Mouse (Mus musculus) hindbrain, postnatal 0 days (tissue): Measurements from ENCODE around the gene Tmem239. TPM values are rescaled to one million over a fixed set of nuclear protein-coding genes. Genes with fewer than 3 reads are reported as not detected.

ENCODE experiments used
- ATAC-seq: fragments of 200-750 bp; cut with Nextera tagmentation; 2 replicates; pipeline ENCODE4 v1.8.0; 2017; ENCODE audit warnings: mild to moderate bottlenecking, moderate TSS enrichment, moderate library complexity
- DNase-seq: peaks from one replicate; pipeline ENCODE4 v3.0.0-alpha.2; 2015; ENCODE audit warnings: low spot score
- H3K27ac ChIP-seq: fragments of 300-500 bp; sonication (generic); 2 replicates; pipeline ENCODE4 v1.5.1; 2014; ENCODE audit warnings: mild to moderate bottlenecking
- H3K27me3 ChIP-seq: fragments of 300-500 bp; sonication (generic); 2 replicates; pipeline ENCODE4 v1.6.1; 2014; ENCODE audit warnings: low read length, mixed read lengths; ENCODE audit not compliant: insufficient read depth
- H3K36me3 ChIP-seq: fragments of 300-500 bp; sonication (generic); 2 replicates; pipeline ENCODE4 v1.6.1; 2014; ENCODE audit warnings: low read length, mixed read lengths; ENCODE audit not compliant: insufficient read depth
- H3K4me1 ChIP-seq: fragments of 300-500 bp; sonication (generic); 2 replicates; pipeline ENCODE4 v1.6.1; 2014; ENCODE audit warnings: antibody characterized with exemption, low read length, mixed read lengths; ENCODE audit not compliant: insufficient read depth
- H3K4me2 ChIP-seq: fragments of 300-500 bp; sonication (generic); 2 replicates; pipeline ENCODE4 v1.6.1; 2014; ENCODE audit warnings: low read depth, mild to moderate bottlenecking, low read length, moderate library complexity, mixed read lengths
- H3K4me3 ChIP-seq: fragments of 300-500 bp; sonication (generic); 2 replicates; pipeline ENCODE4 v1.5.1; 2014; ENCODE audit warnings: low read length
- H3K9ac ChIP-seq: fragments of 300-500 bp; sonication (generic); replicated peaks from 2 replicates; pipeline ENCODE4 v1.6.1; 2014; ENCODE audit warnings: mild to moderate bottlenecking, low read length, moderate library complexity, mixed read lengths
- H3K9me3 ChIP-seq: fragments of 300-500 bp; sonication (generic); 2 replicates; pipeline ENCODE4 v1.6.1; 2016; ENCODE audit warnings: low read length, mixed read lengths
- CTCF ChIP-seq: IDR thresholded peaks from 2 replicates; pipeline ENCODE4 v1.5.1; 2016; ENCODE audit warnings: antibody characterized with exemption, control low read depth, low read depth
- WGBS: fragments of 180-500 bp; shearing (Covaris S2); extraction: QIAGEN DNeasy Blood & Tissue Kit; methylation state at CpG from one replicate; pipeline ENCODE4 v1.1.7; 2014; 5-methylcytosine and 5-hydroxymethylcytosine counted together
- polyA plus RNA-seq: library from polyadenylated mRNA; unstranded; fragments of >200 nt; fragmentation: Nextera tagmentation; extraction: Ambion mirVana; gene quantifications from 2 replicates; pipeline ENCODE4 v1.2.1, GENCODE M21; 2015
- total RNA-seq: library from RNA; depleted of rRNA; stranded (reverse); fragments of >200 nt; gene quantifications from 2 replicates; pipeline ENCODE4 v1.2.3, GENCODE M21; 2014

Tmem239 gene
- total and polyA plus RNA-seq, 2 experiments from 2014 or later: not detected

DNA sequence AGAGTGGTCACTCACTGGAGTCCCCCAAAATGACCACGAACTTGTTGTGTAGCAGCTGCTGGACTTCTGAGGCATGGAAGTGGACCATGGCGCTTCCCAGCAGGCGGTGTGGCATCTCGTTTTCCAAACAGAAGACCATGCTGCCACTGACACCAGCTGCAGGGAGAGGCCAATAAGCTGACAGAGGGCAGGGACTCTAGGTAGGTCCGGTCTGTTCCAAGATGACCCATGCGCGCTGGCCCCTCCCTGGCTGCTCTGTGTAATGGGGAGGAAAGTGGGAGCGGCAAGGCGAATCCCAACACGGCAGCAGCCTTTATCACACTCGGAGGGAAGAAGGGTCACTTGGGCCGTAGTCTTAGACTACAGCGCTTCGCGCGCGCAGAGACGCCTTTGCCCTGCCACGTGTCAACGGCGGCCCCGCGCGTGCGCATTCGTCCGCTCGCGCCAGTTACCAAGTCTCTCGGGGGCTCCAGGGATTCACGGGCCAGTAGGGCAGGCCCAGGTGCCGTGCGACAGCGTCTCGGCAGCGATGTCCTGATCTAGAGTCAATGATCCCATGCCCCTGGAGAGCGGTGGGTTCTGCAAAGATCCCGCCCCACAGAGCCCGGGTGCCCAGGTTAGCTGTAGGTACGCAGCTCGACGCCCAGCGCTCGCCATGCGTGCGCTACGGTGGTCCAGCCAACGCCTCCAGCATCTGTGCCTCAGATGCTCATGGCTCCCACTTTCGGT is 17.3 kb downstream of the Tmem239 start:
- 12% methylated on average over 49 of the region's 49 CpGs for WGBS

DNA sequence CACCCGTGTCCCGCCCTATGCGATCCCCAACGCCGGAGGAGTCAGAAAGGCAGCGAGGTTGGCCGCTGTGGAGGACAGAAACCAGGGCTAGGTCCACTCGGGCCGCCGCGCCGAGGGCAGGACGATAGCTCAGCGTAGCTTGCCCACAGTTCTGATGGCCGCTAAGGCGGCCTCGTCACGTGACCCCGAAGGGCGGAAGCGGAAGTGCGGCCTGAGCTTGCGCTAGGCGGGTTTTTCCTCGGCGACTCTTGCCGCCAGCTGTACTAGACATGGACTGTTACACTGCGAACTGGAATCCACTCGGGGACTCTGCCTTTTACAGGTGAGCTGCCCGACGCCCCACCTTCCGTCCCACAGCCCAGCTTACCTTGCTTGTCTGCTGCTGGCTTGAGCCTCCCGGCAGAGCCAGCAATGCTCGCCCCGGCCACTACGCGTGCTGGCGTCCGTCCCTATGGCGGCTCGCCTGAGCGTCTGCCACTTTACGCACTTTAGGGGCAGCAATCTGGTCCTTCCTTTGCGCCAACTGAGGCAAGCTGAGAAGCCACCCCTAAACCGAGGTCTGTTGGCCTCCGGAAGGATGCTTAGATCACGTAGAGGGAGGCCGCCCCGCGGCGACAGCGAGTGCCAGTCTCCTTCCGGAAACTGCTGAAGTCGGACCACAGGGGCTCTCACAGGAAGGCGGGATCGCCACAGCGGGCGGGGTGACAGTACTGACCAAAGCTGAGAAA is 18.0 kb downstream of the Tmem239 start, which contains the start of the genes Vps16 and Pced1a:
Vps16 (plus strand) TSS at position 214 of the 728 bp plus-strand sequence.
Pced1a (minus strand) TSS at position 576 of the 728 bp plus-strand sequence.
- peak within 1 kb of the TSS; percentile 48 for H3K4me3 ChIP-seq
- H3K27ac ChIP-seq: peak within 1 kb of the TSS; percentile 97
- TF ChIP-seq CTCF: peak; percentile 80
- H3K4me2 ChIP-seq: peak within 1 kb of the TSS; percentile 92
- DNase-seq (peak; percentile 96), ATAC-seq (peak; percentile 95)
- no peaks in the 10 kb centered on the region for H3K27me3 ChIP-seq
- H3K4me1 ChIP-seq: 0 out of 2 replicates have a peak, but pooled peaks cover 10% of the 10 kb centered on the region
- H3K9ac ChIP-seq: peak within 1 kb of the TSS; percentile 84
- no peaks in the 10 kb centered on the region for H3K9me3 ChIP-seq
- under 1% methylated on average over 58 of the region's 58 CpGs for WGBS
- 0 out of 2 replicates have a peak, but pooled peaks cover 3% of the 10 kb centered on the region for H3K36me3 ChIP-seq

More for the DNA sequence above, 17.3 kb downstream of the Tmem239 start:
- Histone ChIP-seq H3K27me3 (no peaks in the 10 kb centered on the region), H3K9me3 (no peaks in the 10 kb centered on the region), H3K9ac (peak overlapping the region; percentile 84), H3K36me3 (0 out of 2 replicates have a peak, but pooled peaks cover 3% of the 10 kb centered on the region), H3K4me1 (0 out of 2 replicates have a peak, but pooled peaks cover 10% of the 10 kb centered on the region), H3K4me2 (peak overlapping the region; percentile 92), H3K27ac (peak overlapping the region; percentile 97), H3K4me3 (peak overlapping the region; percentile 48)
- ATAC-seq (peak; percentile 80), DNase-seq (peak; percentile 89)
- no peak for TF ChIP-seq CTCF

DNA sequence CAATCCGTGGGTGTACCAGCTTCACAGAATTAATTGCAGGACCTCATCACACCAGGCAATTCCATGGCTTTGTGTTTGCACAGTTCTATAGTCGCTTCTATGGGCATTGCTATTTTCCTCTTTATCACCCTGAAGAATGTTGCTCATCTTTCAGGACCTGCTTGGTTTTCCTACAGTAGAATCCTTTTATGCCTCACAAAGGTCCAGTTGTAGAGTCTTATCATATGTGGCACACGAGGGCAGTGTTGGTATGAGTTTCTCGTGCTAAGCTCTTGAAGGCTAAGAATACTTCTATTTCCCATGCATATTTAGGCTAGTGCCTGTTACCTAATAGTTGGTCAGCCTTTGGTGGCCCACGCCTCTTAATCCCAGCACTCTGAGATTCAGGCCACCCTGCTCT is 18.8 kb downstream of the Tmem239 start:
- Histone ChIP-seq H3K4me2 (peak overlapping the region; percentile 92), H3K4me1 (0 out of 2 replicates have a peak, but pooled peaks cover 10% of the 10 kb centered on the region), H3K4me3 (peak overlapping the region; percentile 48), H3K9me3 (no peaks in the 10 kb centered on the region), H3K27ac (peak overlapping the region; percentile 97; the same call in 1 of the 2 replicates), H3K36me3 (no peaks in the 10 kb centered on the region), H3K27me3 (no peaks in the 10 kb centered on the region), H3K9ac (peak overlapping the region; percentile 84)
- no peak for ATAC-seq
- peak; percentile 62 for DNase-seq
- 31% methylated on average over 5 of the region's 5 CpGs for WGBS
- TF ChIP-seq CTCF: peak; percentile 46; the same call in 1 of the 2 replicates

DNA sequence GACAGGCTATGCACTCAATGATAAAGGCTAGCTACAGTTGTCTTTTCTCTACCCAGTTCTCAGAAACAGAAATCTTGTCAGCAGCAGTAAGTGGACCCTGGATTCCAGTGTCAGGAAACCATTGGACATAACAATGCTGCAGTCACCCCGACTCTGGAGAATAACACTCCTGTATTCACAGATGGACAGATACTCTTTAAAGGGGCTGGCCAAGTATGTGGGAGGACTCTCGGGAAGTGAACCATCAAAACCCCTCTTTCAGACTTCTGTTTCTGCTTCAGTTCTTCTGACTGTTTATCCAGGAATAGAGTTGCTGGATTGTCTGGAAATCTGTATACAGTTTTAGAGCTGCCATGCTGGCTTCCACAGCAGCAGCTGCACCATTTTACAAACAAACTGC is 23.6 kb downstream of the Tmem239 start:
- TF ChIP-seq CTCF: no peak
- H3K27ac ChIP-seq: no peak overlapping the region
- 0 out of 2 replicates have a peak, but pooled peaks cover 5% of the 10 kb centered on the region for H3K4me1 ChIP-seq
- peaks cover 5% of the 10 kb centered on the region; the same call in 1 of the 2 replicates for H3K36me3 ChIP-seq
- no peak overlapping the region for H3K9ac ChIP-seq
- no peaks in the 10 kb centered on the region for H3K27me3 ChIP-seq
- WGBS: 64% methylated on average over 2 of the region's 2 CpGs
- no peak overlapping the region for H3K4me2 ChIP-seq
- no peak overlapping the region for H3K4me3 ChIP-seq
- ATAC-seq (no peak), DNase-seq (no peak)
- H3K9me3 ChIP-seq: no peaks in the 10 kb centered on the region

DNA sequence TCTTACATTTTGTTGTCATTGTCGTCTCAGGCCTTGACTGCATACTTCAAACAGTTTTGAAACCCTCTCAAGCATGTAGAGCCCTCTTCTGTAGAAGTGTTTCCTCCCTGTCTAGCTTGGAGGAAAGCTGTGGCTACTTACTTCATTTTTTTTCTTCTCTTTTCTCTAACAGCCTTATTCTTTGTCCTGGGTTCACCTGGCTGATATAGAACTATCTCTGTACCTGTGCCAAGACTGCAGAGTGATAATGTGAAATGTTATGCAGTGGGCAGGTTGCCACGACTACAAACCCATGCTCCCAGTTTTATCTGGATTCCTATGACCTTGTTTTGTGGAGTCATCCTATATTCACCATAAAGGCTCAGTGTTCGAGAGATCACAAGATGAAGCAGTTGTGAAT is 24.2 kb downstream of the Tmem239 start:
- H3K27me3 ChIP-seq: no peaks in the 10 kb centered on the region
- ATAC-seq (no peak), DNase-seq (no peak)
- no peak overlapping the region for H3K4me3 ChIP-seq
- no peak overlapping the region for H3K9ac ChIP-seq
- H3K36me3 ChIP-seq: peaks cover 5% of the 10 kb centered on the region; the same call in 1 of the 2 replicates
- 85% methylated on average over 3 of the region's 3 CpGs for WGBS
- H3K9me3 ChIP-seq: no peaks in the 10 kb centered on the region
- H3K4me2 ChIP-seq: no peak overlapping the region
- H3K4me1 ChIP-seq: no peaks in the 10 kb centered on the region
- H3K27ac ChIP-seq: no peak overlapping the region
- no peak for TF ChIP-seq CTCF

DNA sequence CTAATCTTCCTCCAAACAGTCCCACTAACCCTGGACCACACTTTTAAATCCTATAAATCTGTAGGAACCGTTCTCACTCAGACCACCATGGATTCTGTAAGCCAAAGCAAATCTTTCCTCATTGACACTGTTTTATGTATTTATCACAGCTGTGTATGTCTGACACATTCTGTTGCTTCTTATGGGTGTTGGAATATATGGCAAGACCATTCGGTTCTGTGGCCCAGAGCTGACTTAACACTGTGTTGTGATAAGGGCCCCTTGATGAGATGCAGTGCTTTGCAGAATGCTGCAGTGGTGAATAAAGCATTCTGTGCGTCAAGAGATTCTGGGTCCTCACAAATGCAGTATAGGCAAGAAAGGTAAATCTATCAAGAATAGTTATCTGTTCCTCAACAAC is 25.9 kb downstream of the Tmem239 start:
- Histone ChIP-seq H3K9me3 (no peaks in the 10 kb centered on the region), H3K27me3 (no peaks in the 10 kb centered on the region), H3K4me1 (no peaks in the 10 kb centered on the region), H3K4me3 (no peak overlapping the region), H3K9ac (no peak overlapping the region), H3K4me2 (no peak overlapping the region), H3K27ac (no peak overlapping the region), H3K36me3 (peaks cover 5% of the 10 kb centered on the region; the same call in 1 of the 2 replicates)
- DNase-seq (no peak), ATAC-seq (no peak)
- 88% methylated on average over 3 of the region's 3 CpGs for WGBS
- no peak for TF ChIP-seq CTCF
